Mouse (Mus musculus): ENCODE data around the gene Nedd9. TPM values are rescaled to one million over a fixed set of nuclear protein-coding genes. Genes with fewer than 3 reads are reported as not detected.
A peak's percentile ranks its signal among the peaks of the same experiment; 100 is the strongest.

The Nedd9 gene
- polyA plus RNA-seq (2015; fragmentation: Nextera tagmentation; extraction: Ambion mirVana): 41.2 and 42.1 TPM in 2 replicates

GRCm38 (mm10) chr13:41486606-41487408 is at the start of gene Nedd9:
Nedd9 (minus strand) TSS chr13:41487362.
- DNase-seq (ENCODE audit: low spot score): peak; percentile 89

- DNase-seq (ENCODE audit: low spot score): no peak
These were observed 45.5 kb upstream of the Nedd9 start for GRCm38 (mm10) chr13:41532625-41533024.

- no peak for DNase-seq (ENCODE audit: low spot score)
These were observed 43.2 kb upstream of the Nedd9 start for GRCm38 (mm10) chr13:41530326-41530725.

GRCm38 (mm10) chr13:41524208-41524607 is 37.0 kb upstream of the Nedd9 start:
- no peak for DNase-seq (ENCODE audit: low spot score)

GRCm38 (mm10) chr13:41521296-41521695 is 34.1 kb upstream of the Nedd9 start:
- no peak for DNase-seq (ENCODE audit: low spot score)

GRCm38 (mm10) chr13:41520549-41521161 is 33.5 kb upstream of the Nedd9 start:
- DNase-seq (ENCODE audit: low spot score): no peak

GRCm38 (mm10) chr13:41519792-41520191 is 32.6 kb upstream of the Nedd9 start:
- no peak for DNase-seq (ENCODE audit: low spot score)

- DNase-seq (ENCODE audit: low spot score): no peak
These were observed 30.0 kb upstream of the Nedd9 start for GRCm38 (mm10) chr13:41517193-41517592.

- no peak for DNase-seq (ENCODE audit: low spot score)
These were observed 28.6 kb upstream of the Nedd9 start for GRCm38 (mm10) chr13:41515749-41516148.

GRCm38 (mm10) chr13:41514918-41515317 is 27.8 kb upstream of the Nedd9 start:
- DNase-seq (ENCODE audit: low spot score): no peak

GRCm38 (mm10) chr13:41513456-41513855 is 26.3 kb upstream of the Nedd9 start:
- DNase-seq (ENCODE audit: low spot score): no peak

GRCm38 (mm10) chr13:41512243-41512642 is 25.1 kb upstream of the Nedd9 start:
- no peak for DNase-seq (ENCODE audit: low spot score)

- no peak for DNase-seq (ENCODE audit: low spot score)
These were observed 23.7 kb upstream of the Nedd9 start for GRCm38 (mm10) chr13:41510631-41511419.

GRCm38 (mm10) chr13:41505594-41505993 is 18.4 kb upstream of the Nedd9 start:
- DNase-seq (ENCODE audit: low spot score): no peak

- no peak for DNase-seq (ENCODE audit: low spot score)
These were observed 17.8 kb upstream of the Nedd9 start for GRCm38 (mm10) chr13:41504997-41505396.

GRCm38 (mm10) chr13:41504448-41504847 is 17.3 kb upstream of the Nedd9 start:
- no peak for DNase-seq (ENCODE audit: low spot score)

- DNase-seq (ENCODE audit: low spot score): no peak
These were observed 15.7 kb upstream of the Nedd9 start for GRCm38 (mm10) chr13:41502917-41503301.

- no peak for DNase-seq (ENCODE audit: low spot score)
These were observed 15.2 kb upstream of the Nedd9 start for GRCm38 (mm10) chr13:41502136-41502916.

GRCm38 (mm10) chr13:41500793-41501192 is 13.6 kb upstream of the Nedd9 start:
- DNase-seq (ENCODE audit: low spot score): no peak

- no peak for DNase-seq (ENCODE audit: low spot score)
These were observed 11.5 kb upstream of the Nedd9 start for GRCm38 (mm10) chr13:41498611-41499121.

GRCm38 (mm10) chr13:41494681-41495080 is 7.5 kb upstream of the Nedd9 start:
- no peak for DNase-seq (ENCODE audit: low spot score)
